Mouse (Mus musculus): ENCODE data around the gene Slc20a1.

DNA sequence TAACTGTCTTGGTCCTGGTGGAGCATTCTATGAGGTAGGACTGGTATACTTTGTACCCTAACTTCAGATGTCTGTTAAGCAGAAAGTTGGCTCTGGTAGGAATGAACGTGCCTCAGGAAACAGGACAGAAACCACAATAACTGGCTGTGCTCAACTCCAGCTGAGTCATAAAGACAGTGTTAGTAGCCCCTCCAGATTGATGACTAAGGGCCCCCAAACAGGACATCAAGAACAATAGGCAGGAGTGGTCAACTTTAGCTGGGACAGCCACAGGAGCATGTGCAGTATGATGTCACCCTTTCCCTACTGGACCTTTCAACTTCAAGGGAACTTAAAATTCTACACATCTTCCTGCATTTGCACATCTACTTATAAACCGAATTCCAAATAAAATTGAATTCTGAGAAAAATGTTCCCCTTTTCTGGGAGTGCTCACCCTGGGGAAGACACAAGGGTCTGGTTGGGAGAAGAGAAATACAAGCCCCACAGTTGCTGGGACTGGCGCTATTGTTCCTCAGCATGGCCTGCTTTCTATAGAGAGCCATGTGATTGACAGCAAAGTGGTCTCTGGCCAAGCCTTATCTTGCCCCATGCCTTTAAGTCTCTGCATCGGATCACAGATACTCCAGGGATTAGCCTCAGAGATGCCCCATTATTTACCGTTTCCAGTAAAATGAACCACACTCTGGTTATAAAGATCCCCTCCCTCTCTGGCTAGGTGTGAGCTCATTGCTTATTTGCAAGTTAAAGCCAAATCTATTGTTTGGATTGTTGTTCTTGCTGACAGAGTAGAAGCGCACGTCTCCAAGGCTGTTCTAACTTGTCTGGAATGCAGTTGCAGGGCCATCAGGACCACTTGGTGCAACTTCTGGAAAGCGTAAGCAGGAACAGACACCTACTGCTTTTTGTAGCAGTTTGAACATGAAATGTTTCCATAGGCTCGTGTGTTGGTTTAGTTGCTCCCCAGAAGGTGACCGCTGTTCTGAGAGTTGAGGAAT, 31.8 kb upstream of the Slc20a1 start:
- TF ChIP-seq POLR2A (IDR thresholded peaks at IDR 0.05; ENCODE audit: borderline replicate concordance, extremely low read depth, insufficient read depth, insufficient read length, poor library complexity, severe bottlenecking) (no peak), CTCF (IDR thresholded peaks at IDR 0.05; ENCODE audit: borderline replicate concordance, extremely low read depth, insufficient read depth, insufficient read length) (no peak)

Measured in brain, embryonic 14.5 days (tissue).